Mouse (Mus musculus) natural killer cell, adult 2 months (primary cell): ENCODE measurements at regions not wholly inside any gene's neighbourhood (a gene's known extent, or its start where the extent isn't known, plus 50 kb on each side); places are given as distances from the start of the nearest gene placed in this dataset.

Experiments used
- DNase-seq, 2 experiments: peaks; one replicate each; pipeline ENCODE4 v3.0.0; 2022; ENCODE audit warnings: low spot score in 2 of 2

DNA sequence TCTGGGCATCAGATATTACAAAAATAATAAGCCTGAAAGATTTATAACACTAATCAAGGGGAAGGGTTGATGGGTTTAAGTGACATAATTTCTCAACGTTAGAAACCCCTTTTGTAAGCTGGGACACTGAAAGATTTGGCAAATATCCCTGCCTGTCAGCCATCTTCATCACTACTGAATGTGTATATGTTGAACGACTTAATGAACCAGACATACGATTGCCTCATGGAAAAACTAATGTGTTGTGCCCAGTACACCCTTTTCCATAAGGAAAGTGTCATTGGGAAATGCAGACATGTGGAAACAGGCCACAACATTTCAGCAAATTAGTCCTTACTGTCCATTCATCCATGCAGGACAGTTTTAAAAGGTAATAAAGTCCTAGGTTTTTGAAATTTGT, 240.7 kb upstream of the Prep start:
- DNase-seq, result no peak

DNA sequence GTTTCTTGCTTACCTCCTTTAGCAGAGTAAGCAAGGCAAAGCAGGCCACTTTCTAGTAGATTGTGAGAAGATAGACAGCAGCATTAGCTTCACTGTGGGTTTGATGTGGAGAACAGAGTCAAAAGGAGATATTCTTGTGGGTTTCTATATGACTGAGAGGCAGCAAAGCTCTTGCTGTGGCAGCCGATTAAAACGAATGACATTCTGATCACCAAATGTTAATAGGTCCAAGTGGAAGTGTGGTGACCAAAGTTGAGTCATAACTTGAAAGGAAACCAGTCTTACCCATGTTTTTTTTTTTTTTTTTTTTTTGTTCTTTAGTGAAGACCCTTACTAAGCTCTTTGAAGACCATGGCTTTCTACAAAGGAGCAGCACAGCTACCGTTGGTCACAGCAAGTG, 245.3 kb upstream of the Prep start:
- peak; percentile 29 to 78 for DNase-seq

DNA sequence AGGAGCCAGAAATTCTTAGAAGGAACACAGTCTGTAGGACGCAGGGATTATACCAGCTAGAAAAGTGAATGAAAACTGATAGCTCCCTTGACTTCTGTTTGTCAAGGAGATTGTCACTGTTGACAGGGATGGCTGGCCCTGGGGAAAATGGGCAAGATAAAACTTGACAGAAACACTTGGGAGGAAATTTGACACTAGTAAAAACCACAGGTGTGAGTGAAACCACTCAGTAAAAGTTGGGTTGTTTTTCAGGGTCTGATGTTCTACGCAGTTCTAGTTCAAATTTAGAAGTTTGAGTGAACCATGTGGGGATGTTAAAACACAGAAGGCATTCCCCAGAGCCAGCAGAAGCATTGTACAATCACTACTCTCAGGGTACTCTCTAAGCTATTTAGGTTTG, 246.6 kb upstream of the Prep start:
- DNase-seq, result no peak

DNA sequence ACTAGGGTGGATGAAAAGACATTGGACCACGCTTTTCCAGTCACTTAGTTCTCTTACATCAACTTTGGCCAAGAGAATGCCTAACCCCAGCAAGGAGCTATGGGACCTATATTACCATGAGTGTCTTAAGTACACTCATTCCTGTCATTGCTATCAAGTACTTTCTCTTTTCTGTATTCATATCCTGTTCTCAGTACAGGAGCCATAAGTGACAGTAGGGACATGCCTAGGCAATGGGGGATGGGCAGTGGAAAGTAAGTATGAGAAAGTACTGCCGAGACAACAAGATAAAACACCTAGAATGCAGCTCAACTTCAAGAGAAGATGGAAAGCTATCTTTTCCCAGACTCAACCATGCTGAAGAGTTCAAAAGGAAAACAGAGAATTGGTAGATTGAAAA, 247.6 kb upstream of the Prep start:
- DNase-seq, result no peak

DNA sequence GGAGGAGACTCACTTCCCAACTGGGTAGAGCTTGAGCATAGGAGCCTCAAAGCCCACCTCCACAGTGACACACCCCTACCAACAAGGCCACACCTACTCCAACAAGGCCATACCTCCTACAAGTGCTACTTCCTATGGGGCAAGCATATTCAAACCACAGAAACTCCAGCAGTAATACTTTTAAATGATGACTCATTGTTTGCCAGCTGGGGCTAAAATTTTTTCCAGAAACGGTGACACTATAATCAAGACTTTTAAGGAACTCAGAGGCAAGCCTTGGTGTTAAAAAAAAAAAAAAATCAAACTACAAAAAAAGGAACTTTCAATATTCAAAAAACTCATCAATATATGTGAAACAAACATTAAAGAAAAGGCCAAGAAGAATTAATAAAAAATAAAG, 248.4 kb upstream of the Prep start:
- DNase-seq, result peak; percentile 6 to 16

DNA sequence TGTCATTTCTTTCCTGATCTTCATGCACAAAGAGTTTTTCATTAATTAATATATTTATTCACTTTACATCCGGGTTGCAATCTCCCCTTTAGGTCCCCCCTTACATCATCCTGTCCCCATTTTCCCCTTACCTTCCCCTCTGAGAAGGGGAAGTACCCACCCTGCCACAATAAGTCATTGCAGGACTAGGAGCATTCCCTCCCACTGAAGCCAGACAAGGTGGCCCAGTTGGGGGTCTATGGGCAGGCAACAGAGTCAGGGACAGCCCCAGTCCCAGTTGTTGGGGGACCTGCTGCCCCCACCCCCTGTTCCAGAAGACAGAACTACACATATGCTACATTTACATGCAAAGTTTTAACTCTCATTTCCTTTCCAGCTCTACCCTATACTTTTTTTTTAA, 267.9 kb upstream of the Prdm1 start:
- DNase-seq, result no peak

DNA sequence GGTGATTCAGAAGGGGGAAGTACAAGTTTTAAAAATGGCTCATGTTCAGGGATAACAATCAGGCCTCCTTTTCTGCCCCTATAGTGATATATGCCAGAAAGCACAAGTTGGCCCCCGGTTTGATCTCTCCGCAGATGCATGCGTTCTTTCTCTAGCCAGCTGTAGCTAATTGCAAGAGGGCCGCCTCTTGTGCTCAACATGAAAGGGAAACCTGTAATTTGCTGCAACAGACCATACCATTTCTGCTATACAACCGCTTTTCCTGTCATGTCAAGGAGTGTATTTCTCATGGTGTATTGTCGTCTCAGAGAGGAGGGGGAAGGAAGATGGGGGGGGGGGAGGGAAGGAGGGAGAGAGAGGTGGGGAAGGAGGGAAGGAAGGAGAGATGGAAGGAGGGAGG, 257.1 kb upstream of the Prdm1 start:
- no peak for DNase-seq

DNA sequence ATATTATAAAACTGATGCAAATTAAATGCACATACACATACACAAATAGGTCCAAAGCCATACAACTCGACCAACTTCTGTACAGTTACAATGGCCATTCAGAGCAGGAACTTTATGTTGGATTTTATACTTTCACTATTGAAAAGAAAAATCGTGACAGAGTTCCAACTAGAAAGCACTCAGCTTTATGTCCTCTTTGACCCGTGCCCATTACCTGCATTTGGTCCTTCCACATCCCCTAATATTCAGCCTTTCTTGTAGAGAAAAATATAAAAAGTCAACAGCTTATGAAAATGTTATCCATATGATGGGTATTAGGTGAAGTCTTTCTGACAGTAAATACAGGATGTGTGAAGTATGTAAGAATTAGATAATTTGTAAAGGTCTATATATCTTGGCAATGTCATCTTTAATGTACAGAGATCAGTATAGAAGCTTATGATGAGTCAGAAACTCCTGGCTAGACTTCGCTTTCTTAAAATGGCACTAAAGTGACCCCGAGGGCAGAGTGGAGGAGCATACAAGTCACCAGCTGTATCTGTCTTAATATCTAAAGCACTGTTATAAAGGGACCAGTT, 252.2 kb upstream of the Prdm1 start:
- DNase-seq, result no peak

DNA sequence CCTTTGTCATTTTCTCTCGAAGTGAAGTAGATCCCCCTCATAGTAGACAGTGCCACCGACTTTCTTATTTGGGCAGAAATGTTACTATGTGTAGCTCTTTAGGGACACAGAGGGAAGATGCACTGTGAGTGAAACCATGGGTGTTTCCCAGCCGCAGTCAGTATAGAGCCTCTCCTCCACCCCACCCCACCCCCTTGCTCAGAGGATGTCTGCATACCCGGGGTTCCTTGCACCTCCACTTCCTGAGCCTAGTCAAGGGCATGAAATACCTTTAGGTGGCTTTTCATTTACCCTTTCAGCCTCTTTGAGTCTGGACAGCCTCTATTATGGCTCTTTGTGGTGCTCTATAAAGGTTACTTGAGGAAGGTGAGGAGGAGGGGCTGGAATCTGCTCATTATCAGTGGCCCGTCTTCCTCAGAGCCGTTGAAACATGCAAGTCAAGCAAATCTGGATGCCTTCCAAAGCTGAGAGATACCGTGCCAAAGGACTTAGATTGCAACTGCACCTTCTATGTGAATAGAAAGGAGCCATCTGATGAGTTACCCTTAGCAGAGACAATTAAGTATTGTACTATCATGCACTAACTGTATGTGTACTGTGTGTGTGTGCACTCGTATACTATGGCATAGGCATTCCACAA, 251.4 kb upstream of the Prdm1 start:
- DNase-seq, result no peak

DNA sequence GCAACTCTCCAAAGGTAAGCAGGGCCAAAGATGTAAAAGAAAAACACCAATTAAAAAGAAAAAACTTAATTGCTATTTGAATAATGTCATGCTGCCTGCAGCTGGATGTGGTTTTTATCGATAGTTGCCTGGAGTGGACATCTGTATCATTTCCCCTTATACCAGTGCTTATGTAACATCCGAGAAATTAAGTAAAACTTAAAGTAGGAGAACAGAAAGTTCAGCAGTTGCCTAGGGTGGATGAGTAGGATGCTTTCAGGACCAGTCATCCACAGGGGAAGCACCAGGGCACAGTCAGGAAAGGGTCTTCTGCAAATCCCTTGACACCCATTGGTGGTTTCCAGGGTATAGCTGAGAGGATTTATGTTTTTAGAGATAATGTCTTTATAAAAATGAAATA, 248.9 kb upstream of the Prdm1 start:
- DNase-seq, result no peak

DNA sequence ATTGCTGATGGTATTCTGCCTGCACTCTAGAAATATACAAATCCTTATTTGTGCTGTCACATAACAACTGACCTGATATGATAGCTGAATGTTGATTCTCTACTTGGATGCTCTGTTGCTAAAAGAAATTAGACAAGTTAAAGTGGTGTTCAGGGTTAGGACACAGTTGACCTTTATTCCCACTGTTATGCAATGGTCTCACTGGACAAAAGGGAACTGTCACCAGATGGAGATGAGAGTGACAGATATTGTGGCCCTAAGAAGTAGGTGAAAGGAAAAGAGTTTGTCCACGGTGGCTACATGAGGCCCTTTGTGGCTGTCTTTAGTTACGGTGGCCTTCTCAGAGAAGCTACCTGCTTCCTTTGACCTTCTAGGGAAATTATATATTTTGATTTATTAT, 247.9 kb upstream of the Prdm1 start:
- no peak for DNase-seq

DNA sequence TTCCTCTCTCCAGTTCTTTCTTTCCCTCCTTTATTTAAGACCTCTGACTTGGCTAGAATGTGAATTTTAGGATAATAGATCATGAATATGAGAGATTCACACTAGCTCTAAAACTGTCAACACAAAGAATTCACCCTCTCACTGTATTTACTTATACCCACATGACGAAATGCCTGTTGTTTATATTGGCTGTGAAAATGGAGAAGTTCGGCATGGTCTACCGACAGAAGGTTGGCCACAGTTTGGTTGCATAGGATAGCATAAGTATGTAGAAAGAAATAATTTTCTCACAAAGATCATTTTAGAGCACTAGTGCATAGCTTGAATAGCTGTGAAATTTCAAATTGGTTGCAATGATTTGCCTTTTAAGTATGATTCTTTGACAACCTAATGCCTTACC, 237.2 kb upstream of the Prdm1 start:
- DNase-seq, result no peak

DNA sequence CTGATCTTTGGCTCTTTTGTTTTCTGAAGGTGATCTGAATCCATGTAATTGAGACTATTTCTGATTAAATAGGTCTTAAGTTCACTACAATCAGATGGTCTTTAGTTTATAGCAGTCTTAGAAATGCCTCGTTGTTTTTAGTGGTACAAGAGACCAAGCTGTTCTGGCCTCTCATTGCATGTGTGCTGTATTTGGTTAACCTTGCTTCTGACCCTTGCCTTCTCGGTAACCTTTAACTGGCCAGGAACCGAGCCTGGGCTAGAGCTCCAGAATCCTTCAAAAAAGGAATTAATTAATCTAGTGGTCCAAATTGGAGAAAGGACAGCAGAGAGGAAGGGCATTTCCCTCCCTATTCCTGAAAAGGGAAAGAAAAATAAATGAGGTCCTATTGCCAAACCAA, 234.8 kb upstream of the Prdm1 start:
- no peak for DNase-seq

DNA sequence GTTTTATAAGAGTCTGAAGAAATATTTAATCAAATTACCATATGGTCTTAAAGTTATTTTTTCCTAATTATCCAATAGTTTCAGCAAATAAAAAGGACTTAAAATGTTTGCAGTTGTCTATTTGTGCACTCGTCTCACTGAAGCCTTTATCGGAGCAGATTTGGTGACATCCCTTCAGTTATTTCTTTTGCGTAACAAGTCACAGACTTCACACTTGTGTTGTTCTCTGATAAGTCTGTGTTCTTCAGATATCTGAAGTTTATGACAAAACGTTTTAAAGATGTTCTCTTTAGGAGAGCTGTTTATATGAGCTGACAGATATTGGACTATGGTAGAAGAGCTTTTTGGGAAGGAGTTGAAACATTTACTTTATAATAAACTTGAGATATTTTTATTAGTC, 233.8 kb upstream of the Prdm1 start:
- no peak for DNase-seq

DNA sequence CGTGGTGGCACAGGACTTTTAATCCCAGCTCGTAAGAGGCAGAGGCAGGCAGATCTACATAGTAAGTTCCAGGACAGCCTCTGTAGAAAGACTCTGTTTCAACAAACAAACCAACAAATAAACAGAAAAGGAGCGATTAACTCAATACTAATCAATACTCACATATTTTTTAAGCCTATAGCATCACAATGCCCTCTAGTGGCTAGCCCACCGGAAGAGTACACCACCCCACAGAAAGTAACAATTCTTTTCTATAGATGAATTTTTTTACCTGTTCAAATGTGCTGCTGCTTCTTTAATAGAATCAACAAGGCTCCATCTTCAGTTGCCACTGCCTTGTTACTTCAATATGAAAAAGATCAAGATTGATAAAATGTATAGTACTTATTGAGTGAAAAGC, 233.0 kb upstream of the Prdm1 start:
- peak in 1 of 2 experiments; percentile 10 for DNase-seq

DNA sequence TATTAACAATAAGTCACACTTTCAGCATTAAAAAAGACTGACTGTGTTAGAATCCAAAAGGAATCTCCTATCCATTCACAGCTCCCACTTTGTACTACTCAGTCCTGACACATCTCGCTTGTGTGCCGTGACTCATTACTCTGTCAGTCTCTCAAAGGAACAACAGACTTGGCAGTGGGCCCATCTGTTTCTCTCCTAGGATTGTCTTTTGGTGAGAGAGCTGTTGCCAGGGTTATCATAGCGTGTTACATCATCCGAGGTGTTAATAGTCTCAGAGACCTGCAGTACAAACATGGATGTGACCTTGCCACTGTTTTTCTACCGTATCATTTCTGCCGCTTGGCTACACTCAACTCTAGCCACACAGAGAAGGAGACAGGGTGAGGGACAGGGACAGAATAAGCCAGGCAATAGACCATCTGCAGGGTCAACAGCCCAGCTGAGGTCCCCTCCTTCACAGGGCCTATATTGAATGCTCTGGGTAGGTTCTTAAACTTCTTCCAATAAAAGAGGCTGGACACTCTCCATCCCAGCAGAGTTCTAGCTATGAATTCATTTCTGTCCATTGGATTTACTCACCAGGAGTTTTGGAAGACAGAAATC, 227.2 kb upstream of the Prdm1 start:
- no peak for DNase-seq

DNA sequence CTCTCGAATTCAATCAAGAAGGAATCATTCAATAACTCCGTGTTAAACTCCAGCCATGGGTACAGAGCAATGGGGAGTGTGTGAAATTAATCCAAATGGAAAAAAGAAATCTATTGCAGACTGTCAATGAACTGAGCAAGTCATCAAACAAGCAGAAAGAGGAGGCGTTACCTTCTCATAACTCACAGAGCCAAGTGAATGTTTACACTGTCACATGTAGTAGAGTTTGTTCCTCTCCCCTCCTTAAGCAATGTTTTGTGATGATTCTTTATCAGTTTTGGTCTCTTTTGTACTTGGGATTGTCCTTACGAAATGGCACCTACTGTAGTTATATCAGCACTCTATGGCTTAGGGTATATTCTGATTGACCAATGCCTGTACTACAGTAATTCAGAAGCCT, 226.6 kb upstream of the Prdm1 start:
- no peak for DNase-seq

DNA sequence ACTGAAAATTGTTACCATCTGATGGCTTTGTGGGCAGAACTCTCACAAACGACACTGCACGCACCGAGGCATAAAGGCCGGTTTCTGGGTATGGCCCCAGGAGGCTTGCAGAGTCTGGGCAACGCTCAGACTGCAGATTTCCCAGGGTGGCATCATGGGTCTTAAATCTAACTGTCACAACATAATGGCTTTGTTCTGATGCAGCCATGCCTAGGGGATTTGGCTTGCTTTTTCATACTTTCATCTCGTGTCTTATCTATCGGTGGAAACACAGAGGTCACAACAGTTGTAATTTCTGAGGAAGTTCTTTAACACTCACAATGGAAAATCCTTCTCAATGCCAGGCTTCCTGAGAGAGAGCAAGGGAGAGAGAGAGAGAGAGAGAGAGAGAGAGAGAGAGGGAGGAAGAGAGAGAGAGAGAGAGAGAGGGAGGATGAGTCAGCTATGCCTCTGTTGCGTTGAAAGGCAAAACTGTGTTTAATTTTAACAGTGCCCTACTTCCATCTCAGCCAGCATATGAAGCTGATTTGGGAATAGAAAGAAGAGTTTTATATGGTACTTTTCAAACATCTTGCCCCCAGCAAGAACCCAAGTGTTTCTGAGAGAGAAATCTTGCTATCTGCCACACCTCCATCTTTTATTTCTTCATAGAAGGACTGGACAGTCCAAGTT, 224.6 kb upstream of the Prdm1 start:
- DNase-seq, result no peak

DNA sequence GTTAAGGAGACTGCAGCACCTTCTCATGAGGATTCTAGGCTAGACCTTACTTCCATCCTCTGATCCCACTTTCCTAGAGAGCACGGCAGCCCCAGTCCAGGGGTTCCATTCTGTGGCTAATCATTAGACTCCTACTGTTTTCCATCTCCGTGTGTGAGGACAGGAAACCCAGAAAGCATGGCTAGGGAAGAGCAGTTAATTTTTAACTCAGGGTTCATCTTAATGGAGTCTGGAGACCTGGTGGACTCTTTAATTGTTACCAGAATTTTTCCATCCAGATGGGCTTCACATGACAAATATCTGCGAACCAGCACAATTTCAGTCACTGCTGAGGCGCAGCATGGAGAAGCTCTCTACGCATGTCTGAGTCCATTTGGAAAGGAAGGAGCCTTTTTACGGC, 222.8 kb upstream of the Prdm1 start:
- DNase-seq, result no peak

DNA sequence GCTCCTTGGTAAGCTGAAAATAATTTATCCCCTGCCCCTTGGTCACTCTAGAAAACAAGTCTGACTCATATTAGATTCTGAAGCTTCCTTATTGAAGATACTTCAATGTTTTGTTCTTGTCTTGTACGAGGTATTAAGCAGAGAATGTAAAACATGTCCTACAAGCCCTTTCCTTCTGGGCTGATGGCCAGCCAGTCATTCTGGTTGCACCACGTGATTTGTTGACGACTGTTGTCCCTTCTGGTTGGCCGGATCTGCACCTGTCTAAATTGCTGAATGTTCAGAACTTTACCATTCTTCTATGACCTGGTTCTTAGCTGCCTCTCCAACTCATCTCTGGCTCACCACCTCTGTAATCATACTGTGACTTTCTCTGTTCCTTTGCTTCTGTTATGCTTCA, 220.9 kb upstream of the Prdm1 start:
- DNase-seq, result no peak

DNA sequence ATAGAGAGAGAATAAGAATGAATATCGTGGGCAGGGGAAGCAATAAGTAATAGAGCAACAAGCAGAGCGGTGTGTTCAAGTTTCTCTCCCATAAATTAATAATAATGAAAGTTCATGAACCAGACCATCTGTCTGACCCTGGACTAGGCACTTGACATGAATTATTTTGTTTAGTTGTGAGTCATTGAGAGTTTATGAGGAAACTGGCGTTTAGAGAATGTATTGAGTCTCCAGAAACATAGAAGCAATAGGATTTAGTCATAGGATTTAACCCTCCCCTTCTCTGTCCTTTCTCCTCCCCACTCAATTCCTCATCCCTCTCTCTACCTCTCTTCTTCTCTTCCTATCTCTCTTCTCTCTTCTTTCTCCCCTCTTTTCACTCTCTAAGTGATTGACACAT, 219.1 kb upstream of the Prdm1 start:
- DNase-seq, result no peak

DNA sequence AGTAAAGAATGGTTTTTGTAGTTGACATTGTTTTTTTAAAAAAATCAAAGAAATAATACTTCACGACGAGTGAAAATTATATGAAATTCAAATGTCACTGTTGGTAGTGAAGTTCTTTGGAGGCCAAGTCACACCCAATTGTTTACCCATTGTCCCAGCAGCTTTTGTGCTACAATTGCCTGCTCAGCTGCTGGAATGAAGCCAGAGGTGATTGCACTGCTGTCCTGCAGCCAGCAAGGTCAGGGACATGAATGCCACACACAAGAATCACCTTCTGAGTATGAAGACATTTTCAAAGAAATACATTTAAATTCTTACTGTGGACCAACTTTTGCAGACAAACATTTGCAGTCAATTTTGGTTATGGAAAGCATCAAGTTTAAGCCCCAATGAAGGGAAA, 215.9 kb upstream of the Prdm1 start:
- no peak for DNase-seq

DNA sequence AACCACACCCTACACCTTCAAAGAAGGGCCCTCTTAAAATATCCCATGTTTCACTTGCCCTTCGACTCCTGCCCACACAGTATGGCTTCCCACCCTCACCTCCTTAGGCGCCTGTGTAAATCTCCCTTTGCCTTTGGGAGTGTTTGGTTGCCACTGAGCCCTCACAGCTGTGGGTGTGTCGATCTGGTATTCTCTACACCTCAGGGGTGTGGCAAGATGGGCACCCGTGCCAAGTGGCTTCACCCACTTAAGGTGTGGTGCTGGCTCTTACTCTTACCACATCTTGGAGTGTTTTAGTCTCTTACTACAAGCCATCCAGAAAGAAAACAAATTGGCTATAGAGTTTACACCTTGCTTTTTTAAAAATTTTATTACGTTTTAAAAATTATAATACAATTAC, 205.3 kb upstream of the Prdm1 start:
- no peak for DNase-seq
